Mouse (Mus musculus): Measurements from ENCODE around the gene Tbpl1.

DNA sequence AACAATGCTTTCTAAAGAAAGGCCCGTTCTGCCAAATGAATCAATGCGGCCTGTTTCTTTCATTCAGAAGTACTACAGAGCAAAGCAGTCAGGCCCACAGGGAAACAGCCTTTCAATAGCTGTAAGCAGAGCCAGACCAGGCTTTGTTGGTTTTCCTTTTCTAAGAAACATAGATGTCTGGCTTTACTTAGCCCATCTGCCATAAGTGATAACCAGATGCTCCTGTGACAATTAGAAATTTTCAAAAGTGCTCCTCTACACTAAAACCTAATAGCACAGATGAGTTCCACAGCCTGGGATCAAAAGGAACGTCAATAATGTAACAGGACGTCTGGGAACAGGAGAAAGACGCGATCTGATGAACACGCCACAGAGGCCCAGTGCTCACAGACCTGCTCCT, 5.4 kb downstream of the Tbpl1 start:
- no peak for TF ChIP-seq CTCF (IDR thresholded peaks at IDR 0.05; ENCODE audit: low read depth)
- TF ChIP-seq EP300 (optimal IDR thresholded peaks at IDR 0.05) = no peak
